Mouse (Mus musculus) frontal cortex, postnatal 36 days (tissue): ENCODE data around the gene Polr2a.

Experiments used
- DNase-seq, 2 experiments: peaks; one replicate each; pipeline ENCODE4 v3.0.0; 2022; ENCODE audit warnings: low spot score in 2 of 2

The Polr2a gene

GRCm38 (mm10) chr11:69758478-69758970, at the start of gene Polr2a:
Gene Polr2a, minus strand, starts transcription at chr11:69758637.
- peak; percentile 96 to 98 for DNase-seq

GRCm38 (mm10) chr11:69807641-69808040, 49.2 kb upstream of the Polr2a start:
- DNase-seq: no peak

GRCm38 (mm10) chr11:69806378-69806777, 47.9 kb upstream of the Polr2a start:
- DNase-seq: no peak

- no peak for DNase-seq
These were observed 46.8 kb upstream of the Polr2a start, which contains the start of gene Tmem102 for GRCm38 (mm10) chr11:69804972-69805909. Gene Tmem102, minus strand, starts transcription at chr11:69805624.

- no peak for DNase-seq
These were observed 46.2 kb upstream of the Polr2a start for GRCm38 (mm10) chr11:69804652-69804940.

GRCm38 (mm10) chr11:69803786-69804651, 45.6 kb upstream of the Polr2a start:
- peak; percentile 64 to 75 for DNase-seq

- no peak for DNase-seq
These were observed 44.9 kb upstream of the Polr2a start for GRCm38 (mm10) chr11:69803328-69803727.

- DNase-seq: peak; percentile 65 to 86
These were observed 44.2 kb upstream of the Polr2a start for GRCm38 (mm10) chr11:69802648-69803105.

- no peak for DNase-seq
These were observed 43.0 kb upstream of the Polr2a start, which contains the start of gene Fgf11 for GRCm38 (mm10) chr11:69801379-69801977. Gene Fgf11, minus strand, starts transcription at chr11:69801857.

GRCm38 (mm10) chr11:69800392-69801197, 42.2 kb upstream of the Polr2a start:
- DNase-seq: no peak

GRCm38 (mm10) chr11:69800138-69800391, 41.6 kb upstream of the Polr2a start:
- DNase-seq: no peak

- DNase-seq: no peak
These were observed 41.1 kb upstream of the Polr2a start for GRCm38 (mm10) chr11:69799394-69800137.

GRCm38 (mm10) chr11:69797924-69798323, 39.5 kb upstream of the Polr2a start:
- no peak for DNase-seq

- DNase-seq: no peak
These were observed 37.6 kb upstream of the Polr2a start for GRCm38 (mm10) chr11:69795983-69796435.

GRCm38 (mm10) chr11:69795168-69795982, 36.9 kb upstream of the Polr2a start, which contains the start of gene Chrnb1:
Gene Chrnb1, minus strand, starts transcription at chr11:69795943.
- DNase-seq: peak; percentile 81 to 91

GRCm38 (mm10) chr11:69793429-69793828, 35.0 kb upstream of the Polr2a start:
- DNase-seq: no peak

GRCm38 (mm10) chr11:69791420-69791819, 33.0 kb upstream of the Polr2a start:
- DNase-seq: no peak

GRCm38 (mm10) chr11:69789431-69789830, 31.0 kb upstream of the Polr2a start:
- no peak for DNase-seq

- no peak for DNase-seq
These were observed 28.9 kb upstream of the Polr2a start for GRCm38 (mm10) chr11:69787306-69787705.
